Mouse (Mus musculus): Measurements from ENCODE around the gene Tsga10. TPM values are rescaled to one million over a fixed set of nuclear protein-coding genes. Genes with fewer than 3 reads are reported as not detected.

Tsga10 gene
- polyA plus RNA-seq, 1 experiment from 2014 or later: 17.0 TPM

DNA sequence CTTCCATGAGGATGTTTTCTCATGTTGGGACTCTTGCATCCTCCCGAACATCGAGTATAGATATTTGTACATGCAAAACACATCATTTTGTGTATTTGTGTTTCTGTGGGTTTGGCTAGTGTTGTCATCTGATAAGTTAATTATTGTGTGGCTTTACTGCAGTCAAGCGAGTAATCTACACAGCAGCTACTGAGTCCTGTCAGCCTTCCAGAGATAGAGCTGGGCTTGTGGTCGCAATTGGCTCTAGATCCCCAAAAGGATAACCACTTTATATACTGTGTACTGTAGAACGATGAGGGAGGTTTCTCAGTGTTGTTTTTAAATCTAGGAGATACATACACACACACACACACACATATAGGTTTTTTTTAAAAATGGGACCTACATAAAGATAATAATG, 130.3 kb downstream of the Tsga10 start:
- no peaks in the 10 kb centered on the region for H3K4me1 ChIP-seq (ENCODE audit: control insufficient read depth, insufficient read depth, low read length)
- WGBS: 94% methylated on average over 5 of the region's 5 CpGs
- H3K27ac ChIP-seq (ENCODE audit: low read length): no peak overlapping the region
- H3K9ac ChIP-seq (ENCODE audit: low read depth, low read length): no peak overlapping the region
- no peak overlapping the region for H3K4me2 ChIP-seq (ENCODE audit: low read length)
- ATAC-seq: no peak
- H3K36me3 ChIP-seq (ENCODE audit: control insufficient read depth, insufficient read depth, low read length): no peaks in the 10 kb centered on the region
- H3K4me3 ChIP-seq (ENCODE audit: low read depth, low read length): no peak overlapping the region
- no peaks in the 10 kb centered on the region for H3K27me3 ChIP-seq (ENCODE audit: control insufficient read depth, insufficient read depth, low read depth, low read length)
- H3K9me3 ChIP-seq (replicated peaks; ENCODE audit: control insufficient read depth, low read length, poor library complexity, severe bottlenecking): no peaks in the 10 kb centered on the region

DNA sequence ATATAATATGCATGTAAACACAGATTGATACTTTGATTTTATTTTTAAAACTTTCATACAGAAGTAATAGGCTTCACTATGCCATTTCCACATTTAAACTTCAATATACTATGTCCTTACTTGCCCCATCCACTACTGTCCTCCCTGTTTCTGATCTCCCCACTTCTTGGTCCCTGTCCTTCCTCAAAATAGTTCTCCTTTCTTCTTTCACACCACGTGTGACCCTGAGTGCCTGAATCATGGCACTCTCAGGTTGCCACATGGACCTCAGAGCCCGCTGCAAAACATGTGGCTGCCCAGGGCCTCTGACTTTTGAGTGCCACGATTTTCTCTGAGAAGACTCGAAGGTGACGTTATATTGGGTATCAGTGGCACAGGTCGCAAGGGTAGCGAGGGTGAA, 131.4 kb downstream of the Tsga10 start:
- Histone ChIP-seq H3K4me3 (ENCODE audit: low read depth, low read length) (no peak overlapping the region), H3K36me3 (ENCODE audit: control insufficient read depth, insufficient read depth, low read length) (no peaks in the 10 kb centered on the region), H3K27me3 (ENCODE audit: control insufficient read depth, insufficient read depth, low read depth, low read length) (no peaks in the 10 kb centered on the region), H3K4me2 (ENCODE audit: low read length) (no peak overlapping the region), H3K9ac (ENCODE audit: low read depth, low read length) (no peak overlapping the region), H3K27ac (ENCODE audit: low read length) (no peak overlapping the region), H3K9me3 (replicated peaks; ENCODE audit: control insufficient read depth, low read length, poor library complexity, severe bottlenecking) (no peaks in the 10 kb centered on the region), H3K4me1 (ENCODE audit: control insufficient read depth, insufficient read depth, low read length) (no peaks in the 10 kb centered on the region)
- ATAC-seq: no peak
- 71% methylated on average over 7 of the region's 7 CpGs for WGBS

DNA sequence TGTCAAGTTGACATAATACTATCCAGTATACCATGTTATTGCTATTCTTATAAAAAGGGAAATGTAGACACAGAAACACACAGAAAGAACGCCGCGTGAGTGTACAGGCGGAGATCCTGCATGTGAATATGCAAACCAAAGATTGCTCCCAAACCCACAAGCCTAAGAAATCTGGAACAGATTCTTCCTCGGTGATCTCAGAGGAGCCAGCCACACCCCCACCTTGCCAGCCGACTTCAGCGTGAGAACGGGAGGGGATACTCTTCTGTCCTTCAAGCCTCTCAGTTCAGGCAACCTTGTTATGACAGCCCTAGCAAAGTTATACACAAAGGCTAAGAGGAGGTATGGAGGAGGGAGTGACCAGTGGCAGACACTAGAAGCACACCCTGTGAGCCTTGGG, 136.9 kb downstream of the Tsga10 start:
- Histone ChIP-seq H3K27ac (ENCODE audit: low read length) (no peak overlapping the region), H3K27me3 (ENCODE audit: control insufficient read depth, insufficient read depth, low read depth, low read length) (no peaks in the 10 kb centered on the region), H3K4me3 (ENCODE audit: low read depth, low read length) (no peak overlapping the region), H3K36me3 (ENCODE audit: control insufficient read depth, insufficient read depth, low read length) (no peaks in the 10 kb centered on the region), H3K9ac (ENCODE audit: low read depth, low read length) (no peak overlapping the region), H3K4me2 (ENCODE audit: low read length) (no peak overlapping the region), H3K4me1 (ENCODE audit: control insufficient read depth, insufficient read depth, low read length) (no peaks in the 10 kb centered on the region), H3K9me3 (replicated peaks; ENCODE audit: control insufficient read depth, low read length, poor library complexity, severe bottlenecking) (no peaks in the 10 kb centered on the region)
- 92% methylated on average over 8 of the region's 8 CpGs for WGBS
- no peak for ATAC-seq

DNA sequence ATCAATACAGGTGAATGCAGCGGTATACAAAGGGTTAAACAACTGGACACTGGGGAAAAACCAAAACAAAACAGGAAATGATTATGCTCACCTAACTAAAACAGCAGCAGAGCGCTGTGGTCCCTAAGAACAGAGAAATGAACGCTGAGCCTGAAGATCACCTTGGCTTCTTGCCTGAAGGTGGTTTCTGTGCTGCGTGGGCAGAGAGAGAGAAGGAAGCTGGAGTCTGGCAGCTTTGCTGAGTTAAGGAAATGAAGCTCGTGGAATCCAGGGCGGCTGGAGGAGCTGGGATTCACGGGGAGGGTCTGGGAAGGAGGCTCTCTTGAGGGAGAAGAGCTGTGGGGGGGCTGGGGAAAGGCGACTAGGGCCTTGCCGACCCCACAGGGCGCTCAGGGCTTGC, 138.2 kb downstream of the Tsga10 start:
- no peak for ATAC-seq
- Histone ChIP-seq H3K4me2 (ENCODE audit: low read length) (no peak overlapping the region), H3K4me1 (ENCODE audit: control insufficient read depth, insufficient read depth, low read length) (no peaks in the 10 kb centered on the region), H3K9ac (ENCODE audit: low read depth, low read length) (no peak overlapping the region), H3K36me3 (ENCODE audit: control insufficient read depth, insufficient read depth, low read length) (no peaks in the 10 kb centered on the region), H3K4me3 (ENCODE audit: low read depth, low read length) (no peak overlapping the region), H3K27ac (ENCODE audit: low read length) (no peak overlapping the region), H3K27me3 (ENCODE audit: control insufficient read depth, insufficient read depth, low read depth, low read length) (no peaks in the 10 kb centered on the region), H3K9me3 (replicated peaks; ENCODE audit: control insufficient read depth, low read length, poor library complexity, severe bottlenecking) (no peaks in the 10 kb centered on the region)
- 71% methylated on average over 10 of the region's 10 CpGs for WGBS

DNA sequence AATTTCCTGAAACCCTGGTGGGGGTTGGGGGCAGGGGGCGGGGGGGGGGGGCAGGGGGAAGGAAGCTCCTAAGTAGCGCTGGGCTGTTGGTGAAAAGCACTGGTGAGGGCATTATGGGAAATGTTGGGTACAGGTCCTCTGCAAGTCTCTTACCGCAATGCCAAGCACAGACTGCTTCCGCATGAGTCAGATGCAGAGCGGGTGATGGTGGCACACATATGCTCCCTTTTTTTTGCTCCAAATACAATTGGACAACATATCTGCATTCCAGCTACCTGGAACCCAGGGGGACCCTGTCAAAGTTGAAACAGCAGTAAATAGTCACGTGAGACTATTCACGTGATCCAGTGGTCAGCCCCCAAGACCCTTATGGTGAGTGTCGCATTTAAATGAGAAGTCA, 139.0 kb downstream of the Tsga10 start:
- no peak overlapping the region for H3K27ac ChIP-seq (ENCODE audit: low read length)
- no peaks in the 10 kb centered on the region for H3K9me3 ChIP-seq (replicated peaks; ENCODE audit: control insufficient read depth, low read length, poor library complexity, severe bottlenecking)
- H3K4me1 ChIP-seq (ENCODE audit: control insufficient read depth, insufficient read depth, low read length): no peaks in the 10 kb centered on the region
- no peak for ATAC-seq
- H3K4me2 ChIP-seq (ENCODE audit: low read length): no peak overlapping the region
- H3K4me3 ChIP-seq (ENCODE audit: low read depth, low read length): no peak overlapping the region
- H3K27me3 ChIP-seq (ENCODE audit: control insufficient read depth, insufficient read depth, low read depth, low read length): no peaks in the 10 kb centered on the region
- no peaks in the 10 kb centered on the region for H3K36me3 ChIP-seq (ENCODE audit: control insufficient read depth, insufficient read depth, low read length)
- H3K9ac ChIP-seq (ENCODE audit: low read depth, low read length): no peak overlapping the region
- 84% methylated on average over 8 of the region's 8 CpGs for WGBS

DNA sequence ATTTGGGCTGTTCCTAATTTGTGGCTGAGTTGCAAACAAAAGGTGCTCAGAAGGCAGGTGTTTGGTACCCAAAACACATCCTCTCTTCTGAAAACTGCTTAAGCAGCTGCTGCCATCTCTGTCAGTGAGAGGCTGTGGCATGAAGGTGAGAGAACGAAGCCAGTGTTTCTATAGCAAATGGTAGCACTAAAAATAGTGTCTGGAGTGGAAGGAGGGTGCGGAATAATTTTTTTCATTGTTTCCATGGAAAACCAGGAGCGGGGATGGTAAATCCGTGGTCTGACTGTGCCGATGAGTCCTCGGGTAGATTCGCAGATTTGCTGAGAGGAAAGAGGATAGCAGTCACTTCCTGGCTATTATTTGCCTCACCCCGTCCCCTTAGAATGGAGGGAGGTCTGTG, 139.8 kb downstream of the Tsga10 start:
- WGBS: 68% methylated on average over 8 of the region's 8 CpGs
- Histone ChIP-seq H3K9ac (ENCODE audit: low read depth, low read length) (no peak overlapping the region), H3K36me3 (ENCODE audit: control insufficient read depth, insufficient read depth, low read length) (no peaks in the 10 kb centered on the region), H3K4me1 (ENCODE audit: control insufficient read depth, insufficient read depth, low read length) (no peaks in the 10 kb centered on the region), H3K27me3 (ENCODE audit: control insufficient read depth, insufficient read depth, low read depth, low read length) (no peaks in the 10 kb centered on the region), H3K27ac (ENCODE audit: low read length) (peak overlapping the region; percentile 48), H3K4me2 (ENCODE audit: low read length) (no peak overlapping the region), H3K9me3 (replicated peaks; ENCODE audit: control insufficient read depth, low read length, poor library complexity, severe bottlenecking) (no peaks in the 10 kb centered on the region), H3K4me3 (ENCODE audit: low read depth, low read length) (no peak overlapping the region)
- peak; percentile 17; the same call in 1 of the 2 replicates for ATAC-seq

DNA sequence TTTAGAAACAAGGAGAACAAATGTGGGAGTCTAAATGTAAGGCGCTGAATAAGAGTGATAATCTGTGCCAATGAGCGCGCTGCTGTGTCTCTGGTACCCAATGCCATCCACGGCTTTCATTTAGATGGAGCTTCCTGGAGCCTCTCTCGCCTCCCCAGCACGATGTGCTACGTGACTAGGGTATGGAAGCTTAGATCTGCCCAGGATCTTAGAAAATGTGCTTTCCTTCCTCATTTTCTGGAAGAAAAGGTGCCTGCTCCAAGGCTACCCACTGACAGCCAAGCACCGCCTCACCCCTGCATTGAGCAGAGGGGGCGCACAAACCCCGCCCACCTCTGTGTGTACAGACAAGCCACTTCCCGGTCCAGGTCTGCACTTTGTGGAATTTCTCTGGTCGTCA, 140.3 kb downstream of the Tsga10 start:
- no peaks in the 10 kb centered on the region for H3K36me3 ChIP-seq (ENCODE audit: control insufficient read depth, insufficient read depth, low read length)
- no peak overlapping the region for H3K4me3 ChIP-seq (ENCODE audit: low read depth, low read length)
- peak overlapping the region; percentile 2; the same call in 1 of the 2 replicates for H3K4me2 ChIP-seq (ENCODE audit: low read length)
- H3K9me3 ChIP-seq (replicated peaks; ENCODE audit: control insufficient read depth, low read length, poor library complexity, severe bottlenecking): no peaks in the 10 kb centered on the region
- no peaks in the 10 kb centered on the region for H3K27me3 ChIP-seq (ENCODE audit: control insufficient read depth, insufficient read depth, low read depth, low read length)
- H3K27ac ChIP-seq (ENCODE audit: low read length): peak overlapping the region; percentile 48
- 58% methylated on average over 12 of the region's 12 CpGs for WGBS
- ATAC-seq: peak; percentile 58
- H3K9ac ChIP-seq (ENCODE audit: low read depth, low read length): no peak overlapping the region
- H3K4me1 ChIP-seq (ENCODE audit: control insufficient read depth, insufficient read depth, low read length): no peaks in the 10 kb centered on the region

DNA sequence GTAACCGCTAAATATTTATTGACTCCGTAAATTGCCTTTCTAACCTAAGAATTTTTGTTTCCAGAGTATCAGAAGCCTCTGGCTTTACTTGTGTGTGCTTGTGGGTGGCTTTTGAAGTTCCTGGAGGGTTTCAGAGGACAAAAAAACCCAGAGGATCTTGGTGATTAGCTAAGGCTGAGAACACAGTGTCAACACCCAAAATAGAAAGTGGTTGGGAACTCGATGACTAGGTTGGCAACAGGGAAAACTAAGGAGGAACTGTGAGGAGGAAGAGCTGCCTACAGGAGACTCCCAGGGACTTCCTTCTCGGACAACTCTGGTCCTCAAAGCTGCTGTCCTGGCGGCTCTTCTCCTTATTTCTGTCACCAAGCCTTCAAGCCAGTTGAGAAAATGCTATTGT, 145.1 kb downstream of the Tsga10 start:
- Histone ChIP-seq H3K4me1 (ENCODE audit: control insufficient read depth, insufficient read depth, low read length) (peaks cover 5% of the 10 kb centered on the region), H3K27ac (ENCODE audit: low read length) (no peak overlapping the region), H3K4me2 (ENCODE audit: low read length) (no peak overlapping the region), H3K36me3 (ENCODE audit: control insufficient read depth, insufficient read depth, low read length) (no peaks in the 10 kb centered on the region), H3K4me3 (ENCODE audit: low read depth, low read length) (no peak overlapping the region), H3K27me3 (ENCODE audit: control insufficient read depth, insufficient read depth, low read depth, low read length) (peaks cover 5% of the 10 kb centered on the region), H3K9me3 (replicated peaks; ENCODE audit: control insufficient read depth, low read length, poor library complexity, severe bottlenecking) (no peaks in the 10 kb centered on the region), H3K9ac (ENCODE audit: low read depth, low read length) (no peak overlapping the region)
- no peak for ATAC-seq
- 76% methylated on average over 5 of the region's 5 CpGs for WGBS

DNA sequence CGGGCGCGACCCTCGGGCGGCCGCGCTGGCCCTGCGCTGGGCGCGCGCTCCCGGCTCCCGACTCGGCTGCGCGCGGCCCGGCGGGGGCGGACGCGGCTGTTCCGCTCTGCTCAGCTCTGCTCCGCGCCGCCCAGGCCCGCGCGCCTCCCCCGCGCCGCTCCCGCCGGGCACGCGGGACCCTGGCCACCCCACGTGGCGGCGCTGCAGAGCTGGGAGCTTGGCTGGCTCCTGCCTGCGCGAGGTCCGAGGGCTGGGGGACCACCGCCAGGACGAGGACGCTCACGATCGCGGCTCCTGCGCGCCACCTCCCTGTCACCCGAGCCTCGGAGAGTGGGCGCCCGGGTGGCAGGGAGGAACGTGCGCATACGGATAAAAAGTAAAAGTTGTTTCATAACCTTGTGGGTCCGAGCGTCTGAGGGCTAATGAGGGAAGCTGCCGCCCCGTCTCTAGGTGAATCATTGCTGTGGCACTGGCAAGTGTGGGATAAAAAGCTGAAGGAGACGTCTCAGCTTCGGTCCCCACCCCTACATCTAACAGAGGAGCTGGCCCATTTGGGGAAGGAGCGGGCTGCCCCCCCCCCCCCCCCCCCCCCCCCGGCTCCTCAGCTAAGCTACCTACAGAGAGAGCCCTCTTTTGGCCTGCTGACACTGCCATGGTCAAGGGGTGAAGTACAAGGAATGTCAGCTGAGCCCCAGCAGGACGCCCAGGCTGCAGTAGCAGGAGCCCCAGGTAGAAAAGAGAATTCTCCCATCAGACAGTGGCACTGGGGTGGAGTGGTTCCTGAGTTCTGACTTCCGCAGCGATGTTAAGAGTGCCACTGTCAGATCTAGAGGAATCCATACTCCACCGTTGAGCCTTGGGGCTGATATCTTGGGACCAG, 146.2 kb downstream of the Tsga10 start, which contains the start of gene 2010300C02Rik:
Gene 2010300C02Rik, minus strand, starts transcription at position 325 of the 880 bp plus-strand sequence.
- no peaks in the 10 kb centered on the region for H3K9me3 ChIP-seq (replicated peaks; ENCODE audit: control insufficient read depth, low read length, poor library complexity, severe bottlenecking)
- H3K27me3 ChIP-seq (ENCODE audit: control insufficient read depth, insufficient read depth, low read depth, low read length): peaks cover 5% of the 10 kb centered on the region
- H3K36me3 ChIP-seq (ENCODE audit: control insufficient read depth, insufficient read depth, low read length): no peaks in the 10 kb centered on the region
- H3K27ac ChIP-seq (ENCODE audit: low read length): no peak within 1 kb of the TSS
- WGBS: 1% methylated on average over 37 of the region's 69 CpGs
- H3K9ac ChIP-seq (ENCODE audit: low read depth, low read length): peak within 1 kb of the TSS; percentile 70
- peak within 1 kb of the TSS; percentile 70 for H3K4me3 ChIP-seq (ENCODE audit: low read depth, low read length)
- ATAC-seq: peak; percentile 94
- H3K4me1 ChIP-seq (ENCODE audit: control insufficient read depth, insufficient read depth, low read length): peaks cover 5% of the 10 kb centered on the region
- H3K4me2 ChIP-seq (ENCODE audit: low read length): peak within 1 kb of the TSS; percentile 93

Data from midbrain, embryonic 16.5 days (tissue).